ENCODE assay signal across 8 mouse cellular contexts in genomic region chr7:19075723-19076585, GRCm38 (mm10). TPM values are rescaled to one million over a fixed set of nuclear protein-coding genes. Genes with fewer than 3 reads are reported as not detected.
DNase-seq lines count a peak whose midpoint lies in the region; ATAC-seq lines count a peak whose summit lies in the region.

Gene Dmwd, plus strand, starts transcription at chr7:19076227.

- peak; percentile 91 for DNase-seq in 3134 (ENCODE audit: extremely low read depth, insufficient read length, low spot score)
- DNase-seq in adrenal gland, postnatal 4 days (ENCODE audit: low spot score in 2 of 2), result peak; percentile 83 to 87
- peak; percentile 95 to 97 for DNase-seq in heart, adult 18-20 months
- DNase-seq in kidney, adult 18-20 months, result peak; percentile 93
- peak; percentile 99 for DNase-seq in limb, embryonic 10.5 days (ENCODE audit: low spot score)
- DNase-seq in spleen, adult 12 weeks (ENCODE audit: low spot score), result peak; percentile 73

- under 1% methylated on average over 86 of the region's 91 CpGs for WGBS in embryonic facial prominence, embryonic 13.5 days
- 2% methylated on average over 90 of the region's 91 CpGs for WGBS in limb, embryonic 10.5 days
- 1% methylated on average over 59 of the region's 91 CpGs for WGBS in midbrain, embryonic 12.5 days

- no peaks in the 10 kb centered on the region for H3K27me3 ChIP-seq in embryonic facial prominence, embryonic 13.5 days
- no peaks in the 10 kb centered on the region for H3K27me3 ChIP-seq in limb, embryonic 10.5 days (ENCODE audit: low read depth, poor library complexity, severe bottlenecking)
- H3K27me3 ChIP-seq in midbrain, embryonic 12.5 days, result no peaks in the 10 kb centered on the region

- peak within 1 kb of the TSS; percentile 75 for H3K27ac ChIP-seq in embryonic facial prominence, embryonic 13.5 days
- peak within 1 kb of the TSS; percentile 93 for H3K27ac ChIP-seq in limb, embryonic 10.5 days
- H3K27ac ChIP-seq in midbrain, embryonic 12.5 days (replicated peaks), result peak within 1 kb of the TSS; percentile 74

- no peaks in the 10 kb centered on the region for H3K9me3 ChIP-seq in embryonic facial prominence, embryonic 13.5 days
- no peaks in the 10 kb centered on the region for H3K9me3 ChIP-seq in limb, embryonic 10.5 days (replicated peaks)
- no peaks in the 10 kb centered on the region for H3K9me3 ChIP-seq in midbrain, embryonic 12.5 days

- peak within 1 kb of the TSS; percentile 94 for H3K4me2 ChIP-seq in embryonic facial prominence, embryonic 13.5 days
- peak within 1 kb of the TSS; percentile 95 for H3K4me2 ChIP-seq in midbrain, embryonic 12.5 days (replicated peaks)

- peaks cover 19% of the 10 kb centered on the region for H3K4me1 ChIP-seq in embryonic facial prominence, embryonic 13.5 days
- peaks cover 23% of the 10 kb centered on the region for H3K4me1 ChIP-seq in limb, embryonic 10.5 days
- H3K4me1 ChIP-seq in midbrain, embryonic 12.5 days, result peaks cover 18% of the 10 kb centered on the region

- peak within 1 kb of the TSS; percentile 100 for H3K4me3 ChIP-seq in embryonic facial prominence, embryonic 13.5 days
- H3K4me3 ChIP-seq in limb, embryonic 10.5 days, result peak within 1 kb of the TSS; percentile 100
- H3K4me3 ChIP-seq in midbrain, embryonic 12.5 days, result peak within 1 kb of the TSS; percentile 97

- peaks cover 31% of the 10 kb centered on the region for H3K36me3 ChIP-seq in embryonic facial prominence, embryonic 13.5 days
- H3K36me3 ChIP-seq in limb, embryonic 10.5 days, result peaks cover 35% of the 10 kb centered on the region
- H3K36me3 ChIP-seq in midbrain, embryonic 12.5 days, result peaks cover 35% of the 10 kb centered on the region

- peak within 1 kb of the TSS; percentile 99 for H3K9ac ChIP-seq in embryonic facial prominence, embryonic 13.5 days
- H3K9ac ChIP-seq in midbrain, embryonic 12.5 days (replicated peaks), result peak within 1 kb of the TSS; percentile 98

- ATAC-seq in embryonic facial prominence, embryonic 13.5 days (ENCODE audit: insufficient number of reproducible peaks, insufficient read depth, low FRiP score, low TSS enrichment, low read depth), result peak; percentile 99
- peak; percentile 99 for ATAC-seq in midbrain, embryonic 12.5 days (ENCODE audit: low FRiP score, low read depth)

RNA-seq across cellular contexts. Expression of gene Dmwd, which starts in this region (rescaled TPM):
- 10 to 100 TPM; 67.0 to 70.3 TPM for total RNA-seq in adrenal gland, postnatal 4 days (2021)
- polyA plus RNA-seq in embryonic facial prominence, embryonic 13.5 days (2015; fragmentation: Nextera tagmentation; extraction: Ambion mirVana), result 16.4 and 17.6 TPM in 2 replicates
- 10 to 100 TPM; 44.6 to 46.6 TPM for total RNA-seq in heart, adult 18-20 months (2021)
- 20.0 and 21.4 TPM in 2 replicates for polyA plus RNA-seq in limb, embryonic 10.5 days (2016; fragmentation: Nextera tagmentation; extraction: Ambion mirVana)
- 20.8 and 21.0 TPM in 2 replicates for polyA plus RNA-seq in midbrain, embryonic 12.5 days (2016; fragmentation: Nextera tagmentation; extraction: Ambion mirVana)

Comparison
In these comparisons a context has a peak if more than half of its experiments do, and no peak if none do; other contexts are left out.
1. Peak in every context shown above with its lines: DNase-seq, ATAC-seq, H3K4me3 ChIP-seq and H3K27ac ChIP-seq.